Mouse (Mus musculus) frontal cortex, postnatal 10 days (tissue): ENCODE data around the gene Hspb6.
A peak's percentile ranks its signal among the peaks of the same experiment; 100 is the strongest.

ENCODE experiments used
- DNase-seq, 2 experiments: peaks; one replicate each; pipeline ENCODE4 v3.0.0; 2022; ENCODE audit warnings: low spot score in 2 of 2, mixed read lengths in 1 of 2

Gene Hspb6

GRCm38 (mm10) chr7:30586455-30587020, 34.6 kb downstream of the Hspb6 start:
- no peak for DNase-seq

- DNase-seq: peak; percentile 55 to 68
Measured at GRCm38 (mm10) chr7:30587842-30588667, 36.1 kb downstream of the Hspb6 start.

GRCm38 (mm10) chr7:30588676-30589434, 36.9 kb downstream of the Hspb6 start, which contains the start of gene Kmt2b:
Gene Kmt2b, minus strand, starts transcription at chr7:30588726.
- DNase-seq: peak; percentile 95 to 97

- peak; percentile 61 to 85 for DNase-seq
Measured at GRCm38 (mm10) chr7:30589435-30590301, 37.7 kb downstream of the Hspb6 start.

GRCm38 (mm10) chr7:30590927-30591604, 39.1 kb downstream of the Hspb6 start:
- DNase-seq: no peak

- no peak for DNase-seq
Measured at GRCm38 (mm10) chr7:30591605-30591951, 39.6 kb downstream of the Hspb6 start.

- DNase-seq: no peak
Measured at GRCm38 (mm10) chr7:30592772-30593423, 40.9 kb downstream of the Hspb6 start.

GRCm38 (mm10) chr7:30593579-30594509, 41.9 kb downstream of the Hspb6 start:
- DNase-seq: no peak

GRCm38 (mm10) chr7:30594510-30595024, 42.6 kb downstream of the Hspb6 start:
- DNase-seq: no peak

- DNase-seq: no peak
Measured at GRCm38 (mm10) chr7:30596093-30596492, 44.1 kb downstream of the Hspb6 start.

- no peak for DNase-seq
Measured at GRCm38 (mm10) chr7:30596811-30597210, 44.8 kb downstream of the Hspb6 start.

- no peak for DNase-seq
Measured at GRCm38 (mm10) chr7:30598786-30599185, 46.8 kb downstream of the Hspb6 start, which contains the start of gene Zbtb32. Gene Zbtb32, minus strand, starts transcription at chr7:30598909.

GRCm38 (mm10) chr7:30599933-30600353, 48.0 kb downstream of the Hspb6 start:
- DNase-seq: peak; percentile 87 to 89

GRCm38 (mm10) chr7:30600651-30601050, 48.7 kb downstream of the Hspb6 start:
- no peak for DNase-seq

GRCm38 (mm10) chr7:30602583-30602982, 50.6 kb downstream of the Hspb6 start:
- DNase-seq: no peak

GRCm38 (mm10) chr7:30604424-30604823, 52.4 kb downstream of the Hspb6 start:
- no peak for DNase-seq

GRCm38 (mm10) chr7:30604944-30605343, 53.0 kb downstream of the Hspb6 start:
- no peak for DNase-seq
